Mouse (Mus musculus): ENCODE results near the gene Olfr575. TPM values are rescaled to one million over a fixed set of nuclear protein-coding genes. Genes with fewer than 3 reads are reported as not detected.
A peak's percentile ranks its signal among the peaks of the same experiment; 100 is the strongest.

The Olfr575 gene
- polyA plus RNA-seq, 1 experiment from 2014 or later = not detected

DNA sequence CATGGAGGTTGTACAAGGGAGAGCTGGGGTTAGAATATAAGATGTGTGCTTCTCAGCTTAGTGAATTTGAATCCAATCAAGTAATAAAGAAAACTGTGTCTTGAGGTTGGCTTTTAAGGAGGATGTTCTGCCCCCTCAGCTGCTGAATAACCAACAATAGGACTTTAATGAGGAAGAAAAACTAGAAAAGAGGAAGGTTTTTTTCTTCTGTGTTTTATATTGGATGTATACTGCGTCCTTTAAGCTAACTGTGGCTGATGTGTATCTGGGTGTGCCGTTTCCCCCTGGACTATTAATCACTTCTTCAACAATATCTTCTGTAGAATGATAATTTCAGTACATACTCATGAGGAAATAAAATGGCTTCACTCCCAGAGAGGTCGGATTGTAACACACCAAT lies 31.5 kb downstream of the Olfr575 start:
- no peak overlapping the region for H3K9ac ChIP-seq (replicated peaks; ENCODE audit: low read length)
- no peak overlapping the region for H3K27ac ChIP-seq (ENCODE audit: low read length)
- H3K27me3 ChIP-seq (ENCODE audit: insufficient read depth, low read length) = no peaks in the 10 kb centered on the region
- WGBS = 61% methylated on average over 3 of the region's 3 CpGs
- no peaks in the 10 kb centered on the region for H3K9me3 ChIP-seq (ENCODE audit: low read length)
- no peaks in the 10 kb centered on the region for H3K36me3 ChIP-seq (ENCODE audit: insufficient read depth, low read length)
- no peak for ATAC-seq (ENCODE audit: low FRiP score, low TSS enrichment)
- H3K4me3 ChIP-seq (ENCODE audit: low read length) = no peak overlapping the region
- H3K4me2 ChIP-seq (replicated peaks; ENCODE audit: low read depth, low read length) = no peak overlapping the region
- H3K4me1 ChIP-seq (ENCODE audit: insufficient read depth, low read length) = no peaks in the 10 kb centered on the region

DNA sequence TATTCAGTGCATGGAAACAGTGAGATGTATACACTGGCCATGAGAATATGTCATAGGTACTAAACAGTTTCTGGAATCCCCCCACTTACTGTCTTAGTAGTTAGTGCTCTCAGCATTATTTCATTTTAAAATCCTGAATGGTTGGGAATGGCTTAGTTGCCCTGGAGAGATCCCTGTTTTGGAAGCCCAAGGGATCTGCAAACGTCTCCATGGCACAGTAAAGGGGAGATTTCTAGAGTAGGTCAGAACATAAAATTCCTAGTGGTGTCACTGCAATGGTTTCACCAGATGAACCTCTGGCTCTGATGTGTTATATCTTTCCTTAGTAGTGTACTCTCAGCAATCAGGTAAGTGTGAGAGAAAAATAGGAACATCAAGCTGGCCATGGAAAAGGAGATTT lies 34.5 kb downstream of the Olfr575 start, which contains the start of gene Olfr572:
Olfr572 (plus strand) TSS at position 301 of the 400 bp plus-strand sequence.
- no peak within 1 kb of the TSS for H3K9ac ChIP-seq (replicated peaks; ENCODE audit: low read length)
- no peak within 1 kb of the TSS for H3K27ac ChIP-seq (ENCODE audit: low read length)
- WGBS = 48% methylated on average over 1 of the region's 1 CpGs
- H3K4me3 ChIP-seq (ENCODE audit: low read length) = no peak within 1 kb of the TSS
- no peak within 1 kb of the TSS for H3K4me2 ChIP-seq (replicated peaks; ENCODE audit: low read depth, low read length)
- H3K4me1 ChIP-seq (ENCODE audit: insufficient read depth, low read length) = no peaks in the 10 kb centered on the region
- no peak for ATAC-seq (ENCODE audit: low FRiP score, low TSS enrichment)
- H3K9me3 ChIP-seq (ENCODE audit: low read length) = no peaks in the 10 kb centered on the region
- no peaks in the 10 kb centered on the region for H3K36me3 ChIP-seq (ENCODE audit: insufficient read depth, low read length)
- H3K27me3 ChIP-seq (ENCODE audit: insufficient read depth, low read length) = no peaks in the 10 kb centered on the region

DNA sequence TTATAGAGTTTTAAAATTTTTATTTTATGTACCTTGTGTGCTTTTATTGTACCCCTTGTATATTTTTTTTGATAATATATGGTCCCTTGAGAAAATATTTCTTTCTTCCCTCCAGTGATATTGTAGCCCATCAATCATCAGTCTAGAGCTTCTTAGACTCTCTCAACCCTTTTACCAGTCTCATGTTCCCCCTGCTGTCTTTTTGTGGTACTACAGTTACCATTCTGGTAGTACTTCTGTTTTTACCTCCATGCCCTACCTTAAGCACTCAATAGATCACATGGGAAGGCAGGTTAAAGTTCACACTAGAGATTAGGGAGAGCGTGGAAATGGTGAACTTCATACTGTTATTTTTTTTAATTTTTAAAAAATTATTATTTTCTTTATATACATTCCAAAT lies 38.9 kb downstream of the Olfr575 start:
- Histone ChIP-seq H3K36me3 (ENCODE audit: insufficient read depth, low read length) (no peaks in the 10 kb centered on the region), H3K27ac (ENCODE audit: low read length) (no peak overlapping the region), H3K4me1 (ENCODE audit: insufficient read depth, low read length) (no peaks in the 10 kb centered on the region), H3K9ac (replicated peaks; ENCODE audit: low read length) (no peak overlapping the region), H3K4me2 (replicated peaks; ENCODE audit: low read depth, low read length) (no peak overlapping the region), H3K27me3 (ENCODE audit: insufficient read depth, low read length) (no peaks in the 10 kb centered on the region), H3K9me3 (ENCODE audit: low read length) (no peaks in the 10 kb centered on the region), H3K4me3 (ENCODE audit: low read length) (no peak overlapping the region)
- peak; percentile 31; the same call in 1 of the 2 replicates for ATAC-seq (ENCODE audit: low FRiP score, low TSS enrichment)
- 8% methylated on average over 1 of the region's 1 CpGs for WGBS

DNA sequence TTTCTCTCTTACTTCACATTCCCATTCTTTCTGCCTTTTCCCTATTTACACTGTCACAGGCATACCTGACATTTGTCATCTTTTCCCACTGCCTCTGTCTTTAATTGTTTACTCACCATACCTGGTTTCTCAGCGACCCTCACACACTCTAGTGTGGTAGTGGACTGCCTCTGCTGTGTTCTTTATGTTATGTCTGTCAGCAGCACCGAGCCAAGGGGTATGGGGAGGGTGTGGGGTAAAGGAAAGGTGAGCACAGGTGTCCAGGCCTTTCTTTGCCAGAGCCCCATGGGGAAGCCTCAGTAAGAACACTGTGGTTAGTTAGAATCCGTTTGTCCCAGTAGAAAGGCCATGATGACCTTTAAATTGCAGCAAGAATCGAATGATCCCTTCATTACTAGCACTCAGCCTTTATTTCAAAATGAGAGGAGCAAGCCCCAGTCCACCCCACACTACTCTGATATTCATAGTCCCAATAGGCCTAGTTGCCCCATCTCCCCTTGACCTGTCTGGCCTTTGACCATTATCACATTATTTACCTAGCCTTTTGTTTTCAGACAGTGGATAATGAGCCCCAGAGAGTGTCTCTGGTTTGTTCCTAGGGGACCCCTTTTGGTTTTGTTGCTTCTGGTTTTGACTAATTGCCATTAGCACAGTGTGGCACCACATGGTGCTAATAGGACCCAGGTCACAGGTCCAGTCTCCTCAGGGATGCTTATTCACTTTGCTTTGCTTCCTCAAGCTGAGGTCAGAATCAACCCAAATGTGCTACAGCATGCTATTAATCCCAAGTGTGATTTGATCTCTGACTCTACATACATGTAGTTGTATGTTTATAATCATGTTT lies 41.3 kb downstream of the Olfr575 start, which contains the start of gene Olfr571:
Olfr571 (minus strand) TSS at position 505 of the 844 bp plus-strand sequence.
- no peaks in the 10 kb centered on the region for H3K27me3 ChIP-seq (ENCODE audit: insufficient read depth, low read length)
- WGBS = 61% methylated on average over 4 of the region's 4 CpGs
- H3K4me3 ChIP-seq (ENCODE audit: low read length) = no peak within 1 kb of the TSS
- no peak for ATAC-seq (ENCODE audit: low FRiP score, low TSS enrichment)
- no peak within 1 kb of the TSS for H3K4me2 ChIP-seq (replicated peaks; ENCODE audit: low read depth, low read length)
- H3K27ac ChIP-seq (ENCODE audit: low read length) = no peak within 1 kb of the TSS
- no peaks in the 10 kb centered on the region for H3K36me3 ChIP-seq (ENCODE audit: insufficient read depth, low read length)
- no peaks in the 10 kb centered on the region for H3K4me1 ChIP-seq (ENCODE audit: insufficient read depth, low read length)
- H3K9me3 ChIP-seq (ENCODE audit: low read length) = no peaks in the 10 kb centered on the region
- H3K9ac ChIP-seq (replicated peaks; ENCODE audit: low read length) = no peak within 1 kb of the TSS

DNA sequence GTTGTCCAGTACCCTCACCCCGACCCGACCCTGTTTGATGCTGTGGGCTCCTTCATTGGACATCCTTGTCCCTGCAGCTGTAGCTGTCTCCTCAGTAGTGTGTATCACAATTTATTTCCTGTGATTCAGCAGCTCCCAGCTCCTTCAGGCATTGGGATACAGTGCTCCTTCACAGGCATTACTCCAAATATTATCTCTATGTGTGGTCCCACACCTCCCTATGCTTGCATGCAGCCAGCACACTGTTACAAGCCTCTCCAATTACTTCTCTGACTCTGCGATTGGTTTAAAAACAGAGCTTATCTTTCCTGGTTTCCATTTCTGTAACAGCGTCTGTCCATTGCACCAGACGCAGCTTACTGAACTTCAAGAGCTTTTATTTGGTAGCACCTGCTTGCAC lies 42.2 kb downstream of the Olfr575 start:
- H3K9me3 ChIP-seq (ENCODE audit: low read length) = no peaks in the 10 kb centered on the region
- H3K4me2 ChIP-seq (replicated peaks; ENCODE audit: low read depth, low read length) = no peak overlapping the region
- no peak overlapping the region for H3K9ac ChIP-seq (replicated peaks; ENCODE audit: low read length)
- no peak overlapping the region for H3K4me3 ChIP-seq (ENCODE audit: low read length)
- H3K36me3 ChIP-seq (ENCODE audit: insufficient read depth, low read length) = no peaks in the 10 kb centered on the region
- H3K27ac ChIP-seq (ENCODE audit: low read length) = no peak overlapping the region
- ATAC-seq (ENCODE audit: low FRiP score, low TSS enrichment) = no peak
- no peaks in the 10 kb centered on the region for H3K27me3 ChIP-seq (ENCODE audit: insufficient read depth, low read length)
- no peaks in the 10 kb centered on the region for H3K4me1 ChIP-seq (ENCODE audit: insufficient read depth, low read length)
- 60% methylated on average over 5 of the region's 5 CpGs for WGBS

DNA sequence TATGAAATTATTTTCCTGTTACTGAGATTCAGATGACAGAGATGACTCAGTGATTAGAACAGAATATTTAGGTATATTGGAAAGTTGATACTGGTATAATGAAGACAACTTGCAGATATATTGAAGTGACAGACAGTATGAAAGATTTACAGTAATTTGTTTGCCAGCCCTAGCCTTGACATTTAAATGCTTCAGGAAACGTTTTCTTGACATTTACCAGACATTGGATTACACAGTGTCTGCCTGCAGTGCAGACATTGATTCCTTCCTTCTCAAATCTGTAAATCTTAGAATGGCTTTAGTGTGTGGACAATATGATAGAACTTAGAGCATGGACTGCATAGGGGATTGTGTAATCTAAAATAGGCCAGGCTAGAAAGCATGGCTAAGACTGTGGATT lies 43.3 kb downstream of the Olfr575 start:
- Histone ChIP-seq H3K27me3 (ENCODE audit: insufficient read depth, low read length) (no peaks in the 10 kb centered on the region), H3K4me2 (replicated peaks; ENCODE audit: low read depth, low read length) (no peak overlapping the region), H3K4me3 (ENCODE audit: low read length) (no peak overlapping the region), H3K4me1 (ENCODE audit: insufficient read depth, low read length) (no peaks in the 10 kb centered on the region), H3K9ac (replicated peaks; ENCODE audit: low read length) (no peak overlapping the region), H3K36me3 (ENCODE audit: insufficient read depth, low read length) (no peaks in the 10 kb centered on the region), H3K9me3 (ENCODE audit: low read length) (no peaks in the 10 kb centered on the region), H3K27ac (ENCODE audit: low read length) (no peak overlapping the region)
- ATAC-seq (ENCODE audit: low FRiP score, low TSS enrichment) = no peak
- 26% methylated on average over 1 of the region's 1 CpGs for WGBS

Other genes with a start within 250 kb of the Olfr575 start
- not detected in 2 replicates for gene Olfr33, start 239.7 kb downstream of the Olfr575 start, polyA plus RNA-seq (2015; fragmentation: Nextera tagmentation; extraction: Ambion mirVana)
- gene Olfr559, start 231.3 kb downstream of the Olfr575 start, polyA plus RNA-seq (2015; fragmentation: Nextera tagmentation; extraction: Ambion mirVana) = not detected in 2 replicates
- gene Olfr560, start 199.4 kb downstream of the Olfr575 start, polyA plus RNA-seq (2015; fragmentation: Nextera tagmentation; extraction: Ambion mirVana) = not detected in 2 replicates
- 0.58 and 0.89 TPM in 2 replicates for gene Olfr78, start 199.3 kb downstream of the Olfr575 start, polyA plus RNA-seq (2015; fragmentation: Nextera tagmentation; extraction: Ambion mirVana)
- gene Olfr561, start 187.6 kb downstream of the Olfr575 start, polyA plus RNA-seq (2015; fragmentation: Nextera tagmentation; extraction: Ambion mirVana) = not detected in 2 replicates
- not detected in 2 replicates for gene Olfr564, start 155.3 kb downstream of the Olfr575 start, polyA plus RNA-seq (2015; fragmentation: Nextera tagmentation; extraction: Ambion mirVana)
- not detected in 2 replicates for gene Olfr566, start 100.0 kb downstream of the Olfr575 start, polyA plus RNA-seq (2015; fragmentation: Nextera tagmentation; extraction: Ambion mirVana)
- gene Olfr568, start 81.7 kb downstream of the Olfr575 start, polyA plus RNA-seq (2015; fragmentation: Nextera tagmentation; extraction: Ambion mirVana) = not detected in 2 replicates
- gene Olfr569, start 67.9 kb downstream of the Olfr575 start, polyA plus RNA-seq (2015; fragmentation: Nextera tagmentation; extraction: Ambion mirVana) = not detected in 2 replicates
- not detected in 2 replicates for gene Olfr570, start 64.2 kb downstream of the Olfr575 start, polyA plus RNA-seq (2015; fragmentation: Nextera tagmentation; extraction: Ambion mirVana)
- gene Olfr571, start 41.2 kb downstream of the Olfr575 start, polyA plus RNA-seq (2015; fragmentation: Nextera tagmentation; extraction: Ambion mirVana) = not detected in 2 replicates
- not detected in 2 replicates for gene Olfr572, start 34.4 kb downstream of the Olfr575 start, polyA plus RNA-seq (2015; fragmentation: Nextera tagmentation; extraction: Ambion mirVana)
- gene Olfr573-ps1, start 16.2 kb downstream of the Olfr575 start, polyA plus RNA-seq (2015; fragmentation: Nextera tagmentation; extraction: Ambion mirVana) = not detected in 2 replicates
- gene Olfr574, start 10.3 kb downstream of the Olfr575 start, polyA plus RNA-seq (2015; fragmentation: Nextera tagmentation; extraction: Ambion mirVana) = not detected in 2 replicates
- gene Olfr576, start 3.9 kb upstream of the Olfr575 start, polyA plus RNA-seq (2015; fragmentation: Nextera tagmentation; extraction: Ambion mirVana) = not detected in 2 replicates
- not detected in 2 replicates for gene Olfr577, start 17.2 kb upstream of the Olfr575 start, polyA plus RNA-seq (2015; fragmentation: Nextera tagmentation; extraction: Ambion mirVana)
- not detected in 2 replicates for gene Olfr578, start 30.5 kb upstream of the Olfr575 start, polyA plus RNA-seq (2015; fragmentation: Nextera tagmentation; extraction: Ambion mirVana)
- gene Olfr582, start 79.2 kb upstream of the Olfr575 start, polyA plus RNA-seq (2015; fragmentation: Nextera tagmentation; extraction: Ambion mirVana) = not detected in 2 replicates
- not detected in 2 replicates for gene Olfr583, start 92.5 kb upstream of the Olfr575 start, polyA plus RNA-seq (2015; fragmentation: Nextera tagmentation; extraction: Ambion mirVana)
- not detected in 2 replicates for gene Olfr584, start 123.1 kb upstream of the Olfr575 start, polyA plus RNA-seq (2015; fragmentation: Nextera tagmentation; extraction: Ambion mirVana)
- gene Olfr585, start 138.9 kb upstream of the Olfr575 start, polyA plus RNA-seq (2015; fragmentation: Nextera tagmentation; extraction: Ambion mirVana) = not detected in 2 replicates
- not detected in 2 replicates for gene Olfr586, start 166.9 kb upstream of the Olfr575 start, polyA plus RNA-seq (2015; fragmentation: Nextera tagmentation; extraction: Ambion mirVana)
- not detected in 2 replicates for gene Olfr588-ps1, start 182.1 kb upstream of the Olfr575 start, polyA plus RNA-seq (2015; fragmentation: Nextera tagmentation; extraction: Ambion mirVana)
- not detected in 2 replicates for gene Olfr589, start 197.6 kb upstream of the Olfr575 start, polyA plus RNA-seq (2015; fragmentation: Nextera tagmentation; extraction: Ambion mirVana)
- gene Olfr591, start 219.6 kb upstream of the Olfr575 start, polyA plus RNA-seq (2015; fragmentation: Nextera tagmentation; extraction: Ambion mirVana) = not detected in 2 replicates
- gene Olfr592, start 226.0 kb upstream of the Olfr575 start, polyA plus RNA-seq (2015; fragmentation: Nextera tagmentation; extraction: Ambion mirVana) = not detected in 2 replicates

All from kidney, embryonic 16.5 days (tissue).